Mouse (Mus musculus) neural tube, embryonic 14.5 days (tissue): ENCODE data around the gene Tbata. TPM values are rescaled to one million over a fixed set of nuclear protein-coding genes. Genes with fewer than 3 reads are reported as not detected.

ENCODE experiments used
- ATAC-seq: fragments of 200-750 bp; cut with Nextera tagmentation; 2 replicates; pipeline ENCODE4 v1.8.0; 2017; ENCODE audit warnings: low read depth, mild to moderate bottlenecking, moderate TSS enrichment, moderate library complexity
- H3K27ac ChIP-seq: fragments of 300-500 bp; sonication (generic); 2 replicates; pipeline ENCODE4 v1.5.1; 2014; ENCODE audit warnings: low read depth, mild to moderate bottlenecking, control low read depth, low read length, moderate library complexity, mixed read lengths
- H3K27me3 ChIP-seq: fragments of 300-500 bp; sonication (generic); 2 replicates; pipeline ENCODE4 v1.6.1; 2014; ENCODE audit warnings: low read length; ENCODE audit not compliant: control insufficient read depth, insufficient read depth
- H3K36me3 ChIP-seq: fragments of 300-500 bp; sonication (generic); 2 replicates; pipeline ENCODE4 v1.6.1; 2014; ENCODE audit warnings: low read length, mixed read lengths; ENCODE audit not compliant: control insufficient read depth, insufficient read depth
- H3K4me1 ChIP-seq: fragments of 300-500 bp; sonication (generic); 2 replicates; pipeline ENCODE4 v1.6.1; 2014; ENCODE audit warnings: low read length; ENCODE audit not compliant: control insufficient read depth, insufficient read depth
- H3K4me2 ChIP-seq: fragments of 300-500 bp; sonication (generic); 2 replicates; pipeline ENCODE4 v1.6.1; 2014; ENCODE audit warnings: mild to moderate bottlenecking, low read depth, low read length, control low read depth
- H3K4me3 ChIP-seq: fragments of 300-500 bp; sonication (generic); 2 replicates; pipeline ENCODE4 v1.5.1; 2014; ENCODE audit warnings: low read depth, low read length, control low read depth, mixed read lengths
- H3K9ac ChIP-seq: fragments of 300-500 bp; sonication (generic); replicated peaks from 2 replicates; pipeline ENCODE4 v1.6.1; 2014; ENCODE audit warnings: low read depth, mild to moderate bottlenecking, control low read depth, low read length, mixed read lengths
- H3K9me3 ChIP-seq: fragments of 300-500 bp; sonication (generic); 2 replicates; pipeline ENCODE4 v1.6.1; 2016; ENCODE audit warnings: low read length; ENCODE audit not compliant: control insufficient read depth
- WGBS: fragments of 180-500 bp; shearing (Covaris S2); extraction: QIAGEN DNeasy Blood & Tissue Kit; methylation state at CpG from one replicate; pipeline ENCODE4 v1.1.7; 2014; 5-methylcytosine and 5-hydroxymethylcytosine counted together
- polyA plus RNA-seq: library from polyadenylated mRNA; unstranded; fragments of >200 nt; fragmentation: Nextera tagmentation; extraction: Ambion mirVana; gene quantifications from 2 replicates; pipeline ENCODE4 v1.2.1, GENCODE M21; 2014

Gene Tbata
- polyA plus RNA-seq, 1 experiment from 2014 or later: not detected

DNA sequence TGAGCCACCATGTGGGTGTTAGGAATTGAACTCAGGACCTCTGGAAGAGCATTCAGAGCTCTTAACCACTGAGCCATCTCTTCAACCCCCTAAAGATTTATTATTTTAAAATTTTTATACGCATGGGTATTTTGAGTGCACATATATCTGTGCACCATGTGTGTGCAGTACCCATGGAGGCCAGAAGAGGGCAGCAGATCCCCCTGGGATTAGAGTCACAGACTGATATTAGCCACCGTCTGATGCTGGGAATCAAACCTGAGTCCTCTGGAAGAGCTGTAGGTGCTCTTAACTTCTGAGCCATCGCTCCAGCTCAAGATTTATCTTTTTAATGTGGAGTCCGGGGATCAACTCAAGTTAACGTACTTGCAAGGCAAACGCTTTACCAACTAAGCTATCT, 43.9 kb downstream of the Tbata start:
- no peak overlapping the region for H3K27ac ChIP-seq
- no peaks in the 10 kb centered on the region for H3K9me3 ChIP-seq
- no peak overlapping the region for H3K9ac ChIP-seq
- no peak for ATAC-seq
- H3K4me3 ChIP-seq: no peak overlapping the region
- WGBS: 93% methylated on average over 6 of the region's 6 CpGs
- H3K4me2 ChIP-seq: no peak overlapping the region
- no peaks in the 10 kb centered on the region for H3K4me1 ChIP-seq
- H3K27me3 ChIP-seq: no peaks in the 10 kb centered on the region
- H3K36me3 ChIP-seq: no peaks in the 10 kb centered on the region

DNA sequence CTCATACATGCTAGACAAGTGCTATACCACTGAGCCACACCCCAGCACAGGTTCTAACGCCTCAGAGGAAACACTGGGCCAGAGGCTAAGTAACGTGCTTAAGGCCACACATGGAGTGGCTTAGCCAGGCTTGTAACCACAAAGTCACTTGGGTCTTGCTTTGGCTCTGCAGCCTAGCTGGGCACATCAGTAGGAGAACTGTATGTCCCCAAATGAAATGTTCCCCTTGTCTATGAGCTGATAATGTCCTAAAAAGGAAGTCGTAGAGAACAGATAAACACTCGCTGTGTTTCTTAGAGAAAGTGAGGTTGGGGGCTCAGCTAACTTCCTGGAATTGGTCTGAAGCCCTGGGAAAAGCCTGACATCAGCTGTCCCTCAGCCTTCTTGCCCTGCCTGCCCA, 44.4 kb downstream of the Tbata start:
- 92% methylated on average over 4 of the region's 4 CpGs for WGBS
- no peak overlapping the region for H3K4me3 ChIP-seq
- no peaks in the 10 kb centered on the region for H3K27me3 ChIP-seq
- H3K9ac ChIP-seq: no peak overlapping the region
- no peaks in the 10 kb centered on the region for H3K36me3 ChIP-seq
- H3K4me2 ChIP-seq: no peak overlapping the region
- ATAC-seq: no peak
- no peaks in the 10 kb centered on the region for H3K4me1 ChIP-seq
- H3K9me3 ChIP-seq: no peaks in the 10 kb centered on the region
- H3K27ac ChIP-seq: no peak overlapping the region

DNA sequence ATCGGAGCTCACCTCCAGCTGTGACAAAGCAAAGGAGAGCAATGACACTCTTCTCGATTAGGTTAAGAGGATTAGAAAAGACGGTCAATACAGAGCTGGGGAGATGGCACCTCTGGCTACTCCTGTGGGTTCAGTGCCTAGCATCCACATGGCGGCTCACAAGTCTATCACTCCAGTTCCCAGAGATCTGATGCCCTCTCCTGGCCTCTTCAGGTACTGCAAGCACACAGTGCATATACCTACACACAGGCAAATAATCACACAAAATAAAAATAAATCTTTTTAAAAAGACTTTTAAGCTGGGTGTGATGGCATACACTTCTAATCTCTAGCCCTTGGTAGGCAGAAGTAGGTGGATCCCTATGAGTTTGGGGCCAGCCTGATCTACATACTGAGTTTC, 47.6 kb downstream of the Tbata start:
- no peaks in the 10 kb centered on the region for H3K9me3 ChIP-seq
- H3K36me3 ChIP-seq: no peaks in the 10 kb centered on the region
- no peak overlapping the region for H3K4me3 ChIP-seq
- no peaks in the 10 kb centered on the region for H3K27me3 ChIP-seq
- no peak overlapping the region for H3K9ac ChIP-seq
- 97% methylated on average over 4 of the region's 4 CpGs for WGBS
- no peaks in the 10 kb centered on the region for H3K4me1 ChIP-seq
- ATAC-seq: no peak
- no peak overlapping the region for H3K27ac ChIP-seq
- H3K4me2 ChIP-seq: no peak overlapping the region

DNA sequence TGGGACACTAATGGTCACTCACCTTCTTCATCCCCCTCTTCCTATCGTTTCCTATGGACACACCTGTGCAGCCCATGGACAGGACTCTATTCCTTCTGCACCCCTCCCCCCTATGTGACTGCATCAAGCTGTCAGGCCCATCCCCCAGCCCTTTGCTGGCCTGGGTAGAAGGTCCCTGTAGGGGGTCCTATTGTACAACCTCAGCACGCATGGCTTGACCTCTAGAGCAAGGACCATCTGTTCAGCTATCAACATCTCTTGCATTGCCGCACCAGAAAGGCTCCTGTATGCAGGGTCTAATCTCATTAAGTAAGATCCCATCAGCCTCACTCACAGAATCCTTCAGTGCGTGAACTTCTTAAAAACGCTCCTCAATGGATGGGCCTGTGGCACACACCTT, 53.9 kb downstream of the Tbata start:
- Histone ChIP-seq H3K4me2 (no peak overlapping the region), H3K27me3 (no peaks in the 10 kb centered on the region), H3K9ac (no peak overlapping the region), H3K9me3 (no peaks in the 10 kb centered on the region), H3K4me1 (no peaks in the 10 kb centered on the region), H3K27ac (no peak overlapping the region), H3K36me3 (no peaks in the 10 kb centered on the region), H3K4me3 (no peak overlapping the region)
- 66% methylated on average over 5 of the region's 5 CpGs for WGBS
- no peak for ATAC-seq

DNA sequence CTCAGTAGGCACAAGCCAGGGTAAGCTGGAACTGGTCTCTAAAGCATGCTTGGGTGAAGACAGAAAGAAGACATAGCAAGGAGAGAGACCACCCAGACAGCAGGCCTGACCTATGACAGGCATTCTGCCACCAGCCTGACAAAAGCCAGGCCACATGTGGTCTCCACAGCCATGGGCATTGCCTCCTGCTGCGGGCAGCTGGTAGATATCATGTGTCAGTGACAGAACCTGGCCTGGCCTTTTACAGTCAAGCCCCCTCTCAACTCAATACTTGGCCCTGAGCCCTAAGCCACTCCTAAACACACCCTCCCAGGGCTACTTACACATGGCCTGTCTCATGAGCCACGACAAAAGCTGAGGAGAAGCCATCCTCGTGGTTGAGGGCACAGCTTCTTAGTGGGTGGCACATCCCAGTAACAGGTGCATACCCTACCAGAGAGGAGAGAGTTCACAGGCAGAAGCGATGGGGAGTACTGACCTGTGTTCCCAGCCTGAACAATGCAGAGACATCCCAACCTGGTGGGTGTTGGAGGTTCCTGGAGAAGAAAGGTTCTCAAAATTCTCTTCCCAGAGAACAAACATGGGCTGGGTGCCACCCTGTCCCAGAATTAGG, 55.1 kb downstream of the Tbata start:
- ATAC-seq: no peak
- Histone ChIP-seq H3K36me3 (no peaks in the 10 kb centered on the region), H3K4me2 (no peak overlapping the region), H3K4me1 (no peaks in the 10 kb centered on the region), H3K27ac (no peak overlapping the region), H3K27me3 (no peaks in the 10 kb centered on the region), H3K9ac (no peak overlapping the region), H3K4me3 (no peak overlapping the region), H3K9me3 (no peaks in the 10 kb centered on the region)
- WGBS: 73% methylated on average over 4 of the region's 4 CpGs

DNA sequence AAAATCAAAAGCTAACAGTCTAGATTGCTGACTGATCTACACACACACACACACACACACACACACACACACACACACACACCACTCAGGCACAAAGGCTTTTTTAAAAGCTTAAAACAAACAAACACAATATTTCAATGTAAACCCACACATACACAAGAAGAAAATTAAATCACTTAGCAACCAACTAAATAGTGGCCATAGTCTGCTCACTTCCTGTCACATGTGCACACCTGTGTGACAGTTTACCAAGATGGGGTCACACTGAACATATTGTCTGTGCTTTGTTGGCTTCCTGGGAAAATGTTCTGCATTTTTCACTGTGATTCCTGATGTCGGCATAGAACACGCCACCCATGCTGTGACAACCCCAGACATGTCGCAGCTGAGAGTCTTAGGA, 60.0 kb downstream of the Tbata start:
- WGBS: 80% methylated on average over 3 of the region's 3 CpGs
- Histone ChIP-seq H3K27ac (no peak overlapping the region), H3K36me3 (no peaks in the 10 kb centered on the region), H3K4me2 (no peak overlapping the region), H3K9ac (no peak overlapping the region), H3K4me3 (no peak overlapping the region), H3K4me1 (no peaks in the 10 kb centered on the region), H3K9me3 (no peaks in the 10 kb centered on the region), H3K27me3 (no peaks in the 10 kb centered on the region)
- no peak for ATAC-seq

DNA sequence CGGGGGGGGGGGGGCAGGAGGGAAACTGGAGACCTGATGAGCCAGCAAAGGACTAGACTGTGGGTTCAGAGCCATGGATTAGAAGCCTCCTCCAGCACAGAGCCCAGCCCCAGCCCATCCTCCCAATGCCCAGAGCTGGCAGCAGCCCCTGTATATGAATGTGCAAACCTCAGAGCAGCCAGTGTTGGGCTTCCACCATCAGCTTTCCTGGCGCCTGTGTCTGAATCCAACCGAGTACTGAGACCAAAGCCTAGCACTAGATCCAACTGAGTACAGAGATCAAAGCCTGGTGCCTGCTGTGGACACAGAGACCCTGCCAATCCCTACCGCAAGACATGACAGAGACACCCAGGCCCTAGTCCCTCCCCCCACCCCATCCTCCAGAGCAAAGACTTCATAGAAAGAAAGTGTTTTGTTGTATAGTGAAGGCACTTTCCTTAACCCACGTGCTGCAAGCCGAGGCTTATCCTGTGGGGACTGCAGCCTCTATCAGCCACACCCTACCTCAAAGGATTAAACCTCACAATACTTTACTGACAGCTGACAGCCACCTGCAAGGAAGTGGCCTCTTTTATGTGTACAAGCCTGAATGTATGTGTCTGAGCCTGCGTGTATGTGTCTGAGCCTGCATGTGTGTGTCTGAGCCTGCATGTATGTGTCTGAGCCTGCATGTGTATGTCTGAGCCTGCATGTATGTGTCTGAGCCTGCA, 61.3 kb downstream of the Tbata start:
- no peaks in the 10 kb centered on the region for H3K4me1 ChIP-seq
- no peak for ATAC-seq

DNA sequence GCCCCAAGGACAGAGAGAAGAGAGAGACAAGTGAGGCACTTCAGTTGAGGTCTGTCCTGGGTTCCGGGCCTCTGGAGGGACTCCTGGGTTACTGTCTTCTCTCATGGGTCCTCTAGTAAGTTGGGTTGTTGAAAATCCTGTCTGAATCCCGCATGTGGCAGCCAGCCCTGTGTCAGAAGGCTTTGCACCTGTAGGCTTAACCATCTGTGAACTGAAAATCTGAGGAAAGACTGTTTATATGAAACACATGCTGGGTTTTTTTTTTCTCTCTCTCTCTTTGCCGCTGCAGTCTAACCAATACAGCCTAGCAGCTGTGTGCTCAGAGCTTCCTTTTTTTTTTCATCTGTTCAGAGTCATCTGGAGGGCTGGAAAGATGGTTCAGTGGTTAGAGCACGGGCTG, 62.6 kb downstream of the Tbata start:
- Histone ChIP-seq H3K27me3 (no peaks in the 10 kb centered on the region), H3K36me3 (no peaks in the 10 kb centered on the region), H3K9me3 (no peaks in the 10 kb centered on the region), H3K4me3 (no peak overlapping the region), H3K4me2 (no peak overlapping the region), H3K9ac (no peak overlapping the region), H3K4me1 (no peaks in the 10 kb centered on the region), H3K27ac (no peak overlapping the region)
- no peak for ATAC-seq
- WGBS: 82% methylated on average over 4 of the region's 4 CpGs

More for the DNA sequence above, 61.3 kb downstream of the Tbata start:
- no peak overlapping the region for H3K27ac ChIP-seq
- no peak overlapping the region for H3K9ac ChIP-seq
- WGBS: 51% methylated on average over 7 of the region's 7 CpGs
- no peak overlapping the region for H3K4me3 ChIP-seq
- H3K9me3 ChIP-seq: no peaks in the 10 kb centered on the region
- no peak overlapping the region for H3K4me2 ChIP-seq
- H3K36me3 ChIP-seq: no peaks in the 10 kb centered on the region
- H3K27me3 ChIP-seq: no peaks in the 10 kb centered on the region

DNA sequence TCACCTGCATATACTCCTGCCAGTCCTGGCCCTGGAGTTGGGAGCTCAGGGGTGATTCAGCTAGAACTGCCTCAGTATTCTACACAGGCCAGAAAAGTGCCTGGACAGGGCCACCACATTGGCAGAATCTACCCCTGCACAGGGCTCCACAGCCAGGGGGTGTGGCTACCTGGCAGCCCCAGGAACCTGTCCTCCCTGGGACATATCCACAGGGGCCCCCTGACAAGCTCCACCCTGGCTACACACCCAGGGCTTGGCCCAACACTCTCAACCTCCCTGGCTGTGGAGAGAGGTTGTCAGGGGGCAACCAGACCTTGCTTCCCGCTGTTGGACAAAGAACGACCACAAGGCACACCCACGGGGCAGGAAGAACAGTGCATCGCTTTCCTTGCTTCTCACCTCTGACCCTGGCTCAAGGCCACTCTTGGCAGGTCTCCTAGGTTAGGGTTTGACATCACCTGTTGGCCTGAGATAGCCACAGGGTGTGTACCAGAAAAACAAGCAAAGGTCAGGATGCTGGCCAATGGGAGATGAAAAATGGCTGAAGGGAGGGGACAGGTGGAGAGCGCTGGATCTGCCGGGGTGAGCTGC, 64.0 kb downstream of the Tbata start:
- Histone ChIP-seq H3K27me3 (no peaks in the 10 kb centered on the region), H3K4me3 (no peak overlapping the region), H3K9me3 (no peaks in the 10 kb centered on the region), H3K9ac (no peak overlapping the region), H3K27ac (no peak overlapping the region), H3K36me3 (no peaks in the 10 kb centered on the region), H3K4me1 (no peaks in the 10 kb centered on the region), H3K4me2 (no peak overlapping the region)
- no peak for ATAC-seq
- WGBS: 89% methylated on average over 6 of the region's 6 CpGs
